Mouse (Mus musculus): ENCODE measurements around the gene Nmt2. TPM values are rescaled to one million over a fixed set of nuclear protein-coding genes. Genes with fewer than 3 reads are reported as not detected.

The Nmt2 gene
- polyA plus RNA-seq, 1 experiment = not detected

DNA sequence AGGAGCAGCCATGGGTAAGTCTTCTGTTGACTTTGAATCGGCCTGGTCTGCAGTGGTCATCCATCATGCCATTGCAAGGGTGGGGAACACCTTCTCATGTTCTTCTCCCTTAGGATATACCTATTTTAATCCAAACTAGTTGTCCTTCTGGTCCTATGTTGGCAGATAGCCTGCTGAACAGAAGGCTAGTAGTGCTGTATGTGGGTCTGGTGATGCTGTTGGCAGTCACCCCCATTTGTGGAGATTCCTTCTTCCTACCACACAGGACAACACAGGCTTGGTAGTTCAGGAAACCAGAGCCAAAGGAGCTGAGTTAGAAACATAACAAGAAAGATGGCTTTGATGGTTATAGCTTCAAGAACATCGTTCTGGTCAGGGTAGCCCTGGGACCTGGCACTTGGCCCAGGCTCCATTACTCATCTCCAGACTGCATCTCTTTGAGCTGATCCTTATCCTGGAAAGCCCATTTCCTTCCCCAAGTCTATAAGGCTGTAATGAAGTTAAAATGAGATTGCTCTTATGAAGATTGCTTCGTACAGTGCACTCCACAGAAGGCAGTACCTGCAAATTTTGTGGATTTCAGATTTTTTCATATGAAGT lies 21.5 kb downstream of the Nmt2 start:
- WGBS = 69% methylated on average over 3 of the region's 3 CpGs
- H3K4me3 ChIP-seq (ENCODE audit: insufficient read depth, low read depth, low read length) = no peak overlapping the region
- no peak for TF ChIP-seq POLR2A (IDR thresholded peaks at IDR 0.05; ENCODE audit: insufficient read depth, low read depth, low read length)
- TF ChIP-seq CTCF (IDR thresholded peaks at IDR 0.05; ENCODE audit: insufficient read depth, low read depth, low read length) = no peak
- no peaks in the 10 kb centered on the region for H3K4me1 ChIP-seq (ENCODE audit: control insufficient read depth, insufficient read depth, low read length)
- no peak overlapping the region for H3K27ac ChIP-seq (ENCODE audit: insufficient read depth, low read depth, low read length)

DNA sequence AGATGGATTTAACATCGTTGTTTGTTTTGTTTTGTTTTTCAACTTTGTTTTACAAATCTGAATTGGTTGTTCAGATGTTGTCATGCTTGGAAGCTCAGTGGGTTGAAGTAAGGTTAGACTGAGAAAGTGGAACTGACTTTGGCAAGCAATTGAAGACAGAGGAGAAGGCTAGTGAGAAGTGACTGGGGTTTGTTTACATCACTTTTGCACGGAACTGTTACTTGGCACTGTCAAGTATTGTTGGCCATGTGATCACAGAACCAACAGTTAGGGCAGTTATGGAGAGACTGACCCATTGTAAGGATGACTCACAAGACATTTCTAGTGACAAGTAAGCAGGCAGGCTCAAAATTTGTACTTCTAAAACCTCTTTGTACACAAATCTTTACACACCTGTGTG lies 39.1 kb downstream of the Nmt2 start:
- TF ChIP-seq CTCF (IDR thresholded peaks at IDR 0.05; ENCODE audit: insufficient read depth, low read depth, low read length) (no peak), POLR2A (IDR thresholded peaks at IDR 0.05; ENCODE audit: insufficient read depth, low read depth, low read length) (no peak)
- Histone ChIP-seq H3K4me1 (ENCODE audit: control insufficient read depth, insufficient read depth, low read length) (no peaks in the 10 kb centered on the region), H3K4me3 (ENCODE audit: insufficient read depth, low read depth, low read length) (no peak overlapping the region), H3K27ac (ENCODE audit: insufficient read depth, low read depth, low read length) (no peak overlapping the region)
- WGBS = 77% methylated on average over 2 of the region's 2 CpGs

DNA sequence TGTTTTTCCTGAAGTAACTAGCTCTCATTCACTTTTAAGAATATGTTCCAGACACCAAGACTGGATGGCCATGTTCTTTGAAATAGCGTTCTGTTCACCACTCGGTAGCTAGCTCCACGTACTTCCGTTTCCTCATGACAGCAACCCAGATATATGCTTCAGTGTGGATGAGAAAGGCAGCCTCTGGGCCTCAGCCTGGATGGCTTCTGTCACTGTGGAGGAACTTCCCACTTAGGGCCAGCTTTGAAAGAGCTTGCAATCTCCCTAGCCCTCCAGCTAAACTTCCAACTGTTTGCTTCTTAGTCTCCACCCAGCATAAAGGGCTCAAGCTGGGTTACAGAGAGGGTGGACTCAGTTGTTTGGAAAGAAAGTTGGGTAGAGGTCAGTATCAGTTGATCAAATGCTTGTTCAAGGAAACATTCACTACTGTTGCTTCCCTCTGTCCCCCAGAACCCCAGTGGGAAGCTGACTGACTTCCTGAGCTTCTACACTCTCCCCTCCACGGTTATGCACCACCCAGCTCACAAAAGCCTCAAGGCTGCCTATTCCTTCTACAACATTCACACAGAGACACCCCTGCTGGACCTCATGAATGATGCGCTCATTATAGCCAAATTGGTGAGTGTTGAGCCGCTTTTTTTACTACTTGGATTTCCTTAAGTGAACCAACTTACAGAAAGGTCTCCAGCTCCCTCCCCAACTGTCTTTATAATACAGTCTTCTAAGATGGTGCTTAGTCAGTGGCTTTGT lies 40.5 kb downstream of the Nmt2 start:
- no peaks in the 10 kb centered on the region for H3K4me1 ChIP-seq (ENCODE audit: control insufficient read depth, insufficient read depth, low read length)
- no peak overlapping the region for H3K4me3 ChIP-seq (ENCODE audit: insufficient read depth, low read depth, low read length)
- WGBS = 87% methylated on average over 7 of the region's 7 CpGs
- no peak for TF ChIP-seq CTCF (IDR thresholded peaks at IDR 0.05; ENCODE audit: insufficient read depth, low read depth, low read length)
- TF ChIP-seq POLR2A (IDR thresholded peaks at IDR 0.05; ENCODE audit: insufficient read depth, low read depth, low read length) = no peak
- H3K27ac ChIP-seq (ENCODE audit: insufficient read depth, low read depth, low read length) = no peak overlapping the region

DNA sequence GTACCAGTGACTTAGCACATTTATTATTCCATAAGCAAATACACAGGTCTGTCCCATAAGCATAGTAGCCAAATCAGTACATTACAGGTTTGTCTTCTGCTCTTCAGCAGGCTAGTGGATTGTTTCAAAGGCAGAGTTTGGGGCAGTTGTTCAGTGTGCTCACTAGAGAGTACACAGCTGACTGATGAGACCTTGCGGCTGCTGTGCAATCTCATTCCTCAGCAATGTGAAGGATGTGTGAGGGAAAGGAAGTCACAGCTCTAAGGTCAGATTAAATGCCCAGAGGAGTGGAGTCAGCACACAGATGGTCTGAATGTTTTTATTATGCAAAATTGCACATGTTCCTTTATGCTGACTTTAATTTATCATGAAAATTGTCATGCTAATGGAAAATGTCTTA lies 42.5 kb downstream of the Nmt2 start:
- Histone ChIP-seq H3K27ac (ENCODE audit: insufficient read depth, low read depth, low read length) (no peak overlapping the region), H3K4me1 (ENCODE audit: control insufficient read depth, insufficient read depth, low read length) (no peaks in the 10 kb centered on the region; the same call in 1 of the 2 replicates), H3K4me3 (ENCODE audit: insufficient read depth, low read depth, low read length) (no peak overlapping the region)
- TF ChIP-seq POLR2A (IDR thresholded peaks at IDR 0.05; ENCODE audit: insufficient read depth, low read depth, low read length) (no peak), CTCF (IDR thresholded peaks at IDR 0.05; ENCODE audit: insufficient read depth, low read depth, low read length) (no peak)
- 100% methylated on average over 1 of the region's 1 CpGs for WGBS

DNA sequence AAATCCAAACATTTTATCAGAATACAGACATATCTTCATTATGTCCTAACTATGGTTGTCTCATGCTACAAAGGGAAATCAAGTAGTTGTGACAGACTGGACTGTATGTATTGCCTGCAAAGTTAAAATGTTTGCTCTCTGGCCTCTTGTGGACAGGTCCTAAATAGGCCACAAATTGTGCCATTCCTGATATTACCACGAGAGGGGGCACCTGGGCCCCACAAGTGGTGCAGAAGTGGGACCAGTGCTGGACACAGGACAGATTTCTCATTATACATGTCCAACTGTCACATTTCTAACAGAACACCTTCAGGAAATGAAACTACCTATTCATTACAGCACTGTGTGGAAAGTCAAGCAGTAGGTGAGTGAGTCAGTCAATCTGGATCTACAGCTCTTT lies 43.3 kb downstream of the Nmt2 start:
- Histone ChIP-seq H3K4me3 (ENCODE audit: insufficient read depth, low read depth, low read length) (no peak overlapping the region), H3K27ac (ENCODE audit: insufficient read depth, low read depth, low read length) (no peak overlapping the region), H3K4me1 (ENCODE audit: control insufficient read depth, insufficient read depth, low read length) (no peaks in the 10 kb centered on the region; the same call in 1 of the 2 replicates)
- TF ChIP-seq POLR2A (IDR thresholded peaks at IDR 0.05; ENCODE audit: insufficient read depth, low read depth, low read length) (no peak), CTCF (IDR thresholded peaks at IDR 0.05; ENCODE audit: insufficient read depth, low read depth, low read length) (no peak)
- WGBS = 32% methylated on average over 1 of the region's 1 CpGs

DNA sequence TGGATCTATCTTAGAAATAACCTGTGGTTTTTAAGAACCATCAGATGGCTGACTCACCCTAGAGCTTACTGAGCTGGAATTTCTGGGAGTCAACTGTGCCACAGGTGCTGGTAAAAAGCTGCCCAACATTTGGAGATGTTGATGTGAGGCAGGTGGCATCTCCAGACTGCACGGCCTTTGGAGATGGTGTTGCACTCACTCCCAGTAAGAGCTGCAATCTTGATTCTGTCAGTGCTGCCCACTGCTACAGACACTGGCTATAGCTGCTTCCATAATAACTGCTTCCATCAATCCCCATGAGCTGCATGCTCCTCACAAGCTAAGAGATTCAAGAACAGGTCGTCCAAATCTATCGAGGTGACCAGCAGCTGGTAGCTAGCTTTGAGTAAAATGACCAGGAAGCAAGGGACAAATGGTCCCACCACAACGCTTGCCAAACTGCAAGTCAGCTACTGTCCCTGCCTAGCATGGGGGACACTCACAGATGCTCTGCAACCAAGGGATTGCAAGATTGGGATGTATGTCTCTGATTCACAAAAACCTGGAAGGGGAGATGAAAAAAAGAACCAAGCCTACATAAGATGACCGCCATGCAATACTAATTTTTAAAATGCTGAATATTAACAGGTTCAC lies 47.2 kb downstream of the Nmt2 start:
- WGBS = 74% methylated on average over 5 of the region's 5 CpGs
- Histone ChIP-seq H3K4me3 (ENCODE audit: insufficient read depth, low read depth, low read length) (no peak overlapping the region), H3K27ac (ENCODE audit: insufficient read depth, low read depth, low read length) (no peak overlapping the region), H3K4me1 (ENCODE audit: control insufficient read depth, insufficient read depth, low read length) (peaks cover 2% of the 10 kb centered on the region; the same call in 1 of the 2 replicates)
- no peak for TF ChIP-seq CTCF (IDR thresholded peaks at IDR 0.05; ENCODE audit: insufficient read depth, low read depth, low read length)
- no peak for TF ChIP-seq POLR2A (IDR thresholded peaks at IDR 0.05; ENCODE audit: insufficient read depth, low read depth, low read length)

DNA sequence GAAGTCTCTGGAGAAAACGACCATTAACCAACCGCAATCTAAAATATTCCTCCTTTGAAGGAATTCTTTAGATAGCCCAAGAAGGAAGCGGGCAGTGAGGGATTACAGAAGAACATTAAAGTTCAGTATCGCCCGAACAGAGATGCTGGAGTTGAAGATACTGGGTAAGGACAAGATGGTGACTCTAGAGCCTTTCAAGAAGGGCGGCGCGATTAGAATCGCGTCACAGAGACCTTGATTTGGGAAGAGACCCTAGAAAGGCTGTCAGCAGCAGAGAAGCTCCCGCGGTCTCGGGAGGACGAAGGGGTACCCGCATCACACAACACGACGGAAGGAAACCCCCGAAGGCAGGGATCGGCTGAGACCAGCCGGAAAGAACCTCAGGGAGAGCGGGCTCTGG lies 48.0 kb downstream of the Nmt2 start:
- H3K4me3 ChIP-seq (ENCODE audit: insufficient read depth, low read depth, low read length) = peak overlapping the region; percentile 83
- H3K27ac ChIP-seq (ENCODE audit: insufficient read depth, low read depth, low read length) = peak overlapping the region; percentile 84
- WGBS = under 1% methylated on average over 21 of the region's 21 CpGs
- H3K4me1 ChIP-seq (ENCODE audit: control insufficient read depth, insufficient read depth, low read length) = peaks cover 3% of the 10 kb centered on the region; the same call in 1 of the 2 replicates
- TF ChIP-seq CTCF (IDR thresholded peaks at IDR 0.05; ENCODE audit: insufficient read depth, low read depth, low read length) = no peak
- no peak for TF ChIP-seq POLR2A (IDR thresholded peaks at IDR 0.05; ENCODE audit: insufficient read depth, low read depth, low read length)

DNA sequence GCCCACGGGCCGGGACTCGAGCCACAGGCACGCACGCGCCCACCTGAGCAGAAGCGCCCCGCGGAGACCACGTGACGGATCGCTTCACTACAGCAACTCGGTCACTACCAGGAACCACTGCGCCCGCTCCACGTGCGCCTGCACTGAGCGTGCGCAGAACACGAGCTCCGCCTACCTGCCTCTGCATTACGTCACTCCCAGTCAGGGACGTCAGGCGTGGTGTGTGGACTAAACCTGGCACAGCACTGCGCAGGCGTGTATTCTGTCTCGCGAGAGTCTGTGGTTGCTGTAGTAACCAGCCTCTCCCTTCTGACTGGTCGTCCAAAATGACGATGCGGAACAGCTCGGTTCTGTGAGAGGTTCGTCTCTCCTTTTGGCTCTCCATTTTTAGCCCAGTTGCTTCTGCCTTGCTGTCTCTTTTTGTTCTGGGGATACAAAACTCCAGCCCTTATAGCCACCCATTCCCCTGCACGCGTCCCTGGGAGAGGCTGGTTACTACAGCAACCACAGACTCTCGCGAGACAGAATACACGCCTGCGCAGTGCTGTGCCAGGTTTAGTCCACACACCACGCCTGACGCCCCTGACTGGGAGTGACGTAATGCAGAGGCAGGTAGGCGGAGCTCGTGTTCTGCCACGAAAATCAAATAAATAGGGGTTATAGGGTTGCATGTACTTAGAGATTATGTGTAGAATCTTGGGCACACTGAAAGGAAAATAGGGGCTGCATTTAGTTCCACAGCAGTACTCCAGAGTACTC lies 48.7 kb downstream of the Nmt2 start, which contains the start of gene Rpp38:
TSS of gene Rpp38 (minus strand) at position 160 of the 759 bp plus-strand sequence.
- Histone ChIP-seq H3K27ac (ENCODE audit: insufficient read depth, low read depth, low read length) (peak within 1 kb of the TSS; percentile 90), H3K4me3 (ENCODE audit: insufficient read depth, low read depth, low read length) (peak within 1 kb of the TSS; percentile 83), H3K4me1 (ENCODE audit: control insufficient read depth, insufficient read depth, low read length) (peaks cover 3% of the 10 kb centered on the region; the same call in 1 of the 2 replicates)
- TF ChIP-seq CTCF (IDR thresholded peaks at IDR 0.05; ENCODE audit: insufficient read depth, low read depth, low read length) = no peak
- TF ChIP-seq POLR2A (IDR thresholded peaks at IDR 0.05; ENCODE audit: insufficient read depth, low read depth, low read length) = peak; percentile 82
- under 1% methylated on average over 45 of the region's 45 CpGs for WGBS
